Mouse (Mus musculus) kidney, postnatal 25 days (tissue): Measurements from ENCODE around the gene Lrrtm1.

ENCODE experiments used
- DNase-seq, 2 experiments: peaks; one replicate each; pipeline ENCODE4 v3.0.0; 2021; ENCODE audit warnings: mixed read lengths in 2 of 2

Gene Lrrtm1

DNA sequence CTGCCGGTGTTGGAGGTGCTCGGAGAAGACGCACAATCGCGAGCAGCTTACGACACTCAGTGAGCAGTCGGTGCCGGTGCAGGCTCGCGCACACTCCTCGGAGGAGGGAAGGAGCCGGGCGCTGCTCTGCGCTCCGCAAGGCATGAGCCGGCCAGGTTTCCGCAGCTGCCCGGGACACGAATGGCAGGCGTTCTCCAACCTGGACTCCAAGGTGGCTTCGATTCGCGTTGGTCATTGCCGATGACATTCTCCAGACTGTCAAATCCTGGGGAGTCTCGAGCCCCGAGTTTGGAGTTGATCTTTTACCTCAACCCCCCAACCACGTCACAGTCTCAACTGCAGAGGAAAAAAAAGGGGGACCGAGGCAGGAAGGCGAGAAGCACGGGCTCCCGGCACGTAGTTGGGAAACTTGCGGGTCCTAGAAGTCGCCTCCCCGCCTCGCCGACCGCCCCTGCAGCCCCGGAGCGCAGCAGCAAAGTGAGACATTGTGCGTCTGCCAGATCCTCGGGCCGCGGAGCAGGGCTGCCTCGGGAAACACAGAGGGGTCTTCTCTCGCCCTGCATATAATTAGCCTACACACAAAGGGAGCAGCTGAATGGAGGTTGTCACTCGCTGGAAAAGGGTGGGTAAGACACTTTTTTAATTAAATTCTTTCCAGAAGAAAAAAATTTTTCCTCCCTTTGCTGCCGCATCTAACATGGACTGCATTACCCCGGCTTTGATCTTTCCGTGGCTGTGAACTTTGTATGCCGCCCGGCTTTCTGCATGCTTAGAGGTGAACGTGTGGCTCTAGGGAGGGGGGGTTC is at the start of gene Lrrtm1:
Lrrtm1 (plus strand) TSS at position 89 of the 806 bp plus-strand sequence.
- DNase-seq, result peak; percentile 42 to 58

- DNase-seq, result no peak
Observed at GRCm38 (mm10) chr6:77196650-77197049, 45.8 kb upstream of the Lrrtm1 start.

- no peak for DNase-seq
Observed at GRCm38 (mm10) chr6:77199375-77199774, 43.1 kb upstream of the Lrrtm1 start.

DNA sequence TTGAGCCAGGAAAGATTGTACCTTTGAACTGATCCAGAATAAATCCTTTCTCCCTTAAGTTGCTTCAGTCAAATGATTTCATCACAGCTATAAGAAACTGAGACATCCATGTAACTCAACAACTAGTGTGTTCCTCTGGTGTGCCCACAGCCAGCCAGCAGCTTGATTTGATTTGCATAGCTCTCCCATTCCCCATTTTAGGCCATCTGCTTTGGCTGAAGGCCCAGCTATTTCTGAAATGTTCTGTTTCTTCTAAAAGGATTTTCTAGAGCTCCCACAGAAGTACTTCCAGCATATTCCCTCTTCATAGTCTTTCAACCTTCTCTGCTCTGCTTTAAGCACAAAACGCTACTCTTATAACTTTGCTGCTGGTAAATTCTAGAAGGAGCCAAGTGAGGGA is 33.3 kb upstream of the Lrrtm1 start:
- DNase-seq, result no peak

DNA sequence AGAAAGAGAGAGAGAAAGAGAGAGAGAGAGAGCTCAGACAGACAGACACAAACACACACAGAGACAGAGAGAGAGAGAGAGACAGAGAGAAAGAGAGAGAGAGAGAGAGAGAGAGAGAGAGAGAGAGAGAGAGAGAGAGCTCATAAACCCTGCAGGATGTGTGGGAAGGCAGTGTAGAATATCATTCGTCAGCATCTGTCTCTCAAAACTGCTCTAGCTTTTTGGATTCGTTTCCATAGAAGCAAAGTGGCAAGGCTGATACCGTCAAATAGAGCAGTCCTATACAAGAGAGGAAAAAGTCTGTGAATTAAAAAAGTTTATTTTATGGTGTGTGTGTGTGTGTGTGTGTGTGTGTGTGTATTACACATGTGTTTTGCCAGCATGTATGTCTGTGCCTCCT is 32.6 kb upstream of the Lrrtm1 start:
- DNase-seq, result no peak

DNA sequence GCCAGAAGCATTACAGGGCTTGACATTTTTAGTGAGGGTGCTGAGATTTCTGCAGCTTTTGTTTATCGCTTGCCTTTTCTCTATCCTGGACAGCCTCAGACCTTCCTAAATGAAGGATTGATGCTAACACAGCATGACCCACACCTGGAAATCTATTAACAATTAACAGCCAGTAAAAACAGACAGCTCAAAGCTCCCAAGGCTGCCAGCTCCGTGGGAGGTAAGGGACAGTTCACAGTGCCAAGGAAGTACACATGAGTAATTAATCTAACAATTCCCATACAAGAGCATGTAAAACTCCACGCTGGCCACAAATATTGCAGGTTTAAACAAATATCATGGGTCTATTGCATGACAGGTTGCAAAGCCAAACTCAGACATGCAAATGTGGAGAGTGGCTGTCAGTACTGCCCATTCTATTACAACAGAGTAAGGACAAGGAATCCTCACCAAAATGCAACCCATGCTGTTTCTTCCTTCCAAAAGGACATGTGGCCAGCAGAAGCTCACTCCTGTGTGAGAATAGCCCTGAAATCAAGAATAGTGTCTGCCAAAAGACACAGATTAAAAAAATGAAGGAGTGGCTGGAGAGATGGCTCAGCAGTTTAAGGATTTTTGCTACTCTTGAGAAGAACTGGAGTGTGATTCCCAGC is 28.6 kb upstream of the Lrrtm1 start:
- DNase-seq, result peak; percentile 49 to 74

DNA sequence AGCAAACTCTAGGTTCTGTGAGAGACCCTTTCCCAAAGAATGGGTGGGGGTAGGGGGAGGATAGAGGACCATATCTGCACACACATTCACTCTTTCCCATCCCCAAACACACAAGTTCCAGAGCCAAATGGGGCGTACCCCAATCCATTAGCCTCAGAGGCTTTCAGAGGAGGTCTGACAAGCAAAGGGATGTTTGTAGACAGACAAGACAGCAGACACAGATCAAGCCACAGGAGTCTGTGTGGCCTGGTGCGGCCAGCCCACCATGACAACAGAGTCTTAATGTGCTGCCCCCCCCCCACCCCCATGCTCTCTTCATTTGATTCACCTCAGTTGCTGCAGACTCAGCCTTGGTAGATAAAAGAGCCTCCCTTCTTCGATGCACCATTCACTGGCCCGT is 27.2 kb upstream of the Lrrtm1 start:
- DNase-seq, result no peak

GRCm38 (mm10) chr6:77218875-77219274 is 23.6 kb upstream of the Lrrtm1 start:
- peak; percentile 24 to 34 for DNase-seq

- DNase-seq, result no peak
Observed at GRCm38 (mm10) chr6:77220776-77221175, 21.7 kb upstream of the Lrrtm1 start.

DNA sequence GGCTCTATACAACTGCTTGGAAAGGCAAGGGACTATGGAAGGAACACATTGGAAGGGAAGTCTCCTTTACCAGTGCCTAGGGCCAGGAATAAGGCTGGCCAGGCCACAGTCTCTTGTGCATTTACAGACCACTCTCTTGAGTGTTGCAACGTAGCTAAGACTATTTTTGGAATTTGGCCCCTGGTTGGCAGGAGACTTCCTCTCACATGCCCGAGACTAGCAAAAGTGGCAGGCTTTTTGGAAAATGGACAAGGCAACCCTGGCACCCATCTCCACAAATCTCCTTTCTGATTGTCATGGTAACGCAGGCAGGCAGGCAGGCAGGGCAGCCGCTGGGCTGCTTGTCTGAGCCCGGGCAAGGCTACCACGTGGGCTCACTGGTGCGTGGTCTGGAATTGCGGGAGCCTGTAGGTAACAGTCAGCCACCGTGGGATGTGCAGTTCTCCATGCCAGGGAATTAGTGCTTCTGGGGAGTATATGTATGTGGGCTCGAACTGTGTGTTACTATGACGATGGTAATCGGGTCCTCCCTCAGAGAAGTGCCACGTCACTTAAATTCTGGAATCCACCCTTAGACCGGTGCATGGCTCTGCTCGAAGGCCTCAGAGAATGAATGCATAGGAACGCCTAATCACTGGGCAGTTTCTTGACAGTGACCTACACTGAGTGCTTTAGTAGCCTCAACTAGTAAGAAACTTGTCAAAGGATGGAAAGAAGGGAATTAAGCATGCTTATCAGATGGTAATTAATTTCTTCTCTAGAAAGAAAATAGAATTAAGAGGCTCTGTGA is 19.4 kb upstream of the Lrrtm1 start:
- peak in 1 of 2 experiments; percentile 34 for DNase-seq

GRCm38 (mm10) chr6:77240426-77240825 is 2.1 kb upstream of the Lrrtm1 start:
- peak in 1 of 2 experiments; percentile 33 for DNase-seq

DNA sequence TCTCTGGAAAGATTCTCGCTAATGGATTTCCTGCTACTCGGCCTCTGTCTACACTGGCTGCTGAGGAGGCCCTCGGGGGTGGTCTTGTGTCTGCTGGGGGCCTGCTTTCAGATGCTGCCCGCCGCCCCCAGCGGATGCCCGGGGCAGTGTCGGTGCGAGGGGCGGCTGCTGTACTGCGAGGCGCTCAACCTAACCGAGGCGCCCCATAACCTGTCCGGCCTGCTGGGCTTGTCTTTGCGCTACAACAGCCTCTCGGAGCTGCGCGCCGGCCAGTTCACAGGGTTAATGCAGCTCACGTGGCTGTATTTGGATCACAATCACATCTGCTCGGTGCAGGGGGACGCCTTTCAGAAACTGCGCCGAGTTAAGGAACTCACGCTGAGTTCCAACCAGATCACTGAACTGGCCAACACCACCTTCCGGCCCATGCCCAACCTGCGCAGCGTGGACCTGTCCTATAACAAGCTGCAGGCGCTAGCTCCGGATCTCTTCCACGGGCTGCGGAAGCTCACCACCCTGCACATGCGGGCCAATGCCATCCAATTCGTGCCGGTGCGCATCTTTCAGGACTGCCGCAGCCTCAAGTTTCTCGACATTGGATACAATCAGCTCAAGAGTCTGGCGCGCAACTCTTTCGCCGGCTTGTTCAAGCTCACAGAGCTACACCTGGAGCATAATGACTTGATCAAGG is 1.2 kb downstream of the Lrrtm1 start:
- peak; percentile 8 to 36 for DNase-seq

GRCm38 (mm10) chr6:77253480-77253879 is 11.0 kb downstream of the Lrrtm1 start:
- DNase-seq, result no peak

DNA sequence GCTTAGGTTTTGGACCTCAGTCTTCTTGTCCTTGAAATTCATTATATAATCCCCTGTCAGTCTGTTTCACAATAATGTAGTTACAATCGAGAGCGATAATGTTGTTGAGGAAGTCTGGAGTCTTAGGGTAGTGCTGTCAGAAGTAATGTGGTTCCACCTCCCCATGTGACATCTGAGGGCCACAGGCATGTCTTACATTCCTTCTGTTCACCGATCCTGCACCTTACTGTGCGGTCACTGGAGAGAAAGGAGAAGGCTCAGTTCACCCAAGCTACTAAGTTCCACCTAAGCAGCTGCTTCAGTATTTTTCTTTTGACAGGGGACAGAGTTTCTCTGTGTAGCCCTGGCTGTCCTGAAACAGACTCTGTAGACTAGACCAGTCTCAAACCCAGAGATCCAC is 13.9 kb downstream of the Lrrtm1 start:
- DNase-seq, result no peak

GRCm38 (mm10) chr6:77257358-77258105 is 15.0 kb downstream of the Lrrtm1 start:
- peak in 1 of 2 experiments; percentile 30 for DNase-seq

- DNase-seq, result no peak
Observed at GRCm38 (mm10) chr6:77265163-77265562, 22.7 kb downstream of the Lrrtm1 start.

- DNase-seq, result no peak
Observed at GRCm38 (mm10) chr6:77278794-77279193, 36.3 kb downstream of the Lrrtm1 start.

DNA sequence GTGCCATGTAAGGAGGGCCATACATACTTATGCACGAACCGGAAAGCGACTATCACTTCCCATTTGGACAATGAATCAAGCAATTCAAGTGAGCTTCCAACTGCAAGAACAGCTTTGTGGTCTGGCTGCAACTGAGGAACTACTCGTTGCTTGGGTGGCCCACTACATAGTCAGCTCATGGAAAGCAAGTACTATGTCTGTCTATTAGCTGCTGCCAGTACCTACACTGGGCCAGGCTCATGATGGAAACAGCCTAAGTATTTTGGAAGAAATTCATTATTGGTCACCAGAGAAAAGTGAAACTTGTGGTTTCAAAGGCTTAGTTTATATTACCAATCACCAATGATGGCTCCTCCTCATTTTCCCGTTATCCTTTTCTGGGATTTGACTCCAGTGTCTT is 43.8 kb downstream of the Lrrtm1 start:
- DNase-seq, result no peak

- DNase-seq, result no peak
Observed at GRCm38 (mm10) chr6:77288402-77288801, 45.9 kb downstream of the Lrrtm1 start.

- no peak for DNase-seq
Observed at GRCm38 (mm10) chr6:77291415-77291814, 48.9 kb downstream of the Lrrtm1 start.

DNA sequence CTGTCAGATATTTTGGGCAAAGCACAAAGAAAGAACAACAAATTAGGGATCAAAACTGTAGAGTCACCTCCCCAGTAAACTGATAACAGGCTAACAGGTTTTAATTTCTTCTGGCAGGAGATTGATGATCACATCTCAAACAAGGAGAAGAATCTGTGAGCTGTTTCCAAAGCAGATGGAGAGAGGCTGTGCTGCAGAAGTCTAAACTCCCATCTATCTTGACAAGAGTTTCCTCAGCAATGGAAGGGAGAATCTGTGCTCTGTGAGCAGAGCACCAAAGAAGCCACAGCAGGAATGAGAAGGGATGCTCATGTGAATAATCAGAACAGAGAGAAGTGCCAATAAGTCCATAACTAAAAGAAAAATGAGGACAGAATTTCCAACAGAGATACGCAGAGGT is 58.8 kb downstream of the Lrrtm1 start:
- no peak for DNase-seq

DNA sequence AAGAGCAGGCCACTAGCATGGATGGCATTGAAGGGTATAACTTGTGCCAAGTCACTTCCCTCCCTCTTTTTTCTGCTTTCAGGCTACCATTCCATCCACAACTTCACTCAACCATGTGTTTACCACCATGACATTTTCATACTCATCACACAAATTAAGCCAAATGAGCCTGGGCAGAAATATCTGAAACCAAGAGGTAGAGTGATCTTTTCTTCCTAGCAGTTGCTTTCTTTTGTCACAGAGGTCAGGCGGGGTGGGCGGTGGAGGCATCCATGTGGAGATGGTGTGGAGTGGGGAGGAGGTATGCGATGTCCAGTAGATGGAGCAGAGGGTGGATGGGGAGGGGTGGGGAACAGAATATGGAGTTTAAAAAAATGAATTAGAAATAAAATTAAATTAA is 64.3 kb downstream of the Lrrtm1 start:
- no peak for DNase-seq
